Mouse (Mus musculus) CH12.LX (cell line): Measurements from ENCODE around the gene Lage3. TPM values are rescaled to one million over a fixed set of nuclear protein-coding genes. Genes with fewer than 3 reads are reported as not detected.

Source experiments
- DNase-seq: peaks from one replicate; pipeline ENCODE4 v3.0.0-alpha.2; 2013; ENCODE audit errors: extremely low read depth
- H3K27ac ChIP-seq: 2 replicates; pipeline ENCODE4 v1.5.1; 2012; ENCODE audit warnings: low read depth, mild to moderate bottlenecking, control low read depth, moderate library complexity; ENCODE audit not compliant: insufficient read depth
- H3K27me3 ChIP-seq: replicated peaks from 2 replicates; pipeline ENCODE3; 2012; ENCODE audit warnings: inconsistent platforms
- H3K36me3 ChIP-seq, 2 experiments: replicated peaks in 1 of 2; 2 replicates each; pipeline versions ENCODE3 to v1.6.1; 2012; ENCODE audit warnings: inconsistent platforms in 1 of 2, low read length in 1 of 2, mild to moderate bottlenecking in 1 of 2, mixed read lengths in 1 of 2, moderate library complexity in 1 of 2; ENCODE audit not compliant: control insufficient read depth in 1 of 2, insufficient read depth in 1 of 2
- H3K4me1 ChIP-seq, 2 experiments: 2 replicates each; pipeline ENCODE4 v1.6.1; 2012; ENCODE audit warnings: inconsistent platforms in 1 of 2, moderate library complexity in 1 of 2; ENCODE audit not compliant: insufficient read depth in 2 of 2, control insufficient read depth in 1 of 2
- H3K4me2 ChIP-seq: 2 replicates; pipeline ENCODE4 v1.6.1; 2012; ENCODE audit warnings: low read depth, mild to moderate bottlenecking, control low read depth; ENCODE audit not compliant: poor library complexity, insufficient read depth, severe bottlenecking
- H3K4me3 ChIP-seq, 3 experiments: fragments of 150-350 bp in 1 of 3; sonication (generic) in 1 of 3; replicated peaks in 1 of 3; 2 replicates each; pipeline versions ENCODE3 to v1.5.1; 2011 to 2012; ENCODE audit warnings: low read depth in 2 of 3, low read length in 2 of 3, mild to moderate bottlenecking in 2 of 3, moderate library complexity in 2 of 3, control low read depth in 1 of 3, improper control_type of control experiment in 1 of 3, inconsistent platforms in 1 of 3, mixed read lengths in 1 of 3; ENCODE audit not compliant: poor library complexity in 1 of 3
- H3K79me2 ChIP-seq: replicated peaks from 2 replicates; pipeline ENCODE4 v1.6.1; 2012; ENCODE audit warnings: mild to moderate bottlenecking, moderate library complexity; ENCODE audit not compliant: control insufficient read depth, poor library complexity, insufficient read depth, severe bottlenecking; ENCODE audit errors: extremely low read depth
- H3K9ac ChIP-seq: 2 replicates; pipeline ENCODE4 v1.6.1; 2012; ENCODE audit warnings: low read depth, mild to moderate bottlenecking, control low read depth, moderate library complexity; ENCODE audit not compliant: insufficient read depth
- H3K9me3 ChIP-seq: replicated peaks from 2 replicates; pipeline ENCODE3; 2012; ENCODE audit warnings: low read length, inconsistent platforms, mixed read lengths
- BHLHE40 ChIP-seq: IDR thresholded peaks from 2 replicates; pipeline ENCODE4 v1.6.1; 2011; ENCODE audit warnings: mild to moderate bottlenecking, low read depth, low read length, improper control_type of control experiment
- CHD2 ChIP-seq: IDR thresholded peaks from 2 replicates; pipeline ENCODE4 v1.6.1; 2011; ENCODE audit warnings: low read length, improper control_type of control experiment
- CTCF ChIP-seq, 2 experiments: IDR thresholded peaks in 1 of 2; conservative IDR thresholded peaks in 1 of 2; 2 replicates each; pipeline ENCODE4 v1.5.1; 2011 to 2012; ENCODE audit warnings: low read depth in 2 of 2, low read length in 2 of 2, improper control_type of control experiment in 1 of 2, inconsistent platforms in 1 of 2, mild to moderate bottlenecking in 1 of 2, moderate library complexity in 1 of 2
- ETS1 ChIP-seq: conservative IDR thresholded peaks from 2 replicates; pipeline ENCODE4 v1.6.1; 2012; ENCODE audit warnings: low read depth, mild to moderate bottlenecking, inconsistent platforms, low read length, improper control_type of control experiment, moderate library complexity
- HCFC1 ChIP-seq: IDR thresholded peaks from 2 replicates; pipeline ENCODE4 v1.6.1; 2012; ENCODE audit warnings: low read depth, mild to moderate bottlenecking, inconsistent platforms, low read length, improper control_type of control experiment
- KAT2A ChIP-seq: IDR thresholded peaks from 2 replicates; pipeline ENCODE4 v1.6.1; 2012; ENCODE audit warnings: low read length, improper control_type of control experiment, inconsistent platforms; ENCODE audit not compliant: insufficient replicate concordance
- MAX ChIP-seq: IDR thresholded peaks from 2 replicates; pipeline ENCODE4 v1.6.1; 2011; ENCODE audit warnings: low read length, improper control_type of control experiment
- MEF2A ChIP-seq: IDR thresholded peaks from 2 replicates; pipeline ENCODE4 v1.6.1; 2014; ENCODE audit warnings: low read depth, mild to moderate bottlenecking, inconsistent platforms, low read length, improper control_type of control experiment, borderline replicate concordance
- NELFE ChIP-seq: IDR thresholded peaks from 2 replicates; pipeline ENCODE4 v1.6.1; 2011; ENCODE audit warnings: low read depth, low read length, improper control_type of control experiment
- NRF1 ChIP-seq: IDR thresholded peaks from 2 replicates; pipeline ENCODE4 v1.6.1; 2014; ENCODE audit warnings: low read depth, mild to moderate bottlenecking, inconsistent platforms, low read length, improper control_type of control experiment, moderate library complexity
- POLR2A ChIP-seq: IDR thresholded peaks from 2 replicates; pipeline ENCODE4 v1.6.1; 2011; ENCODE audit warnings: low read depth, mild to moderate bottlenecking, improper control_type of control experiment, low read length
- POLR2AphosphoS2 ChIP-seq: IDR thresholded peaks from 2 replicates; pipeline ENCODE4 v1.6.1; 2011; ENCODE audit warnings: low read depth, low read length, improper control_type of control experiment
- SIN3A ChIP-seq: IDR thresholded peaks from 2 replicates; pipeline ENCODE4 v1.6.1; 2012; ENCODE audit warnings: low read length, improper control_type of control experiment, inconsistent platforms
- TBP ChIP-seq: conservative IDR thresholded peaks from 2 replicates; pipeline ENCODE4 v1.6.1; 2011; ENCODE audit warnings: low read depth, low read length, improper control_type of control experiment
- TCF12 ChIP-seq: IDR thresholded peaks from 2 replicates; pipeline ENCODE4 v1.6.1; 2014; ENCODE audit warnings: low read depth, mild to moderate bottlenecking, inconsistent platforms, low read length, improper control_type of control experiment
- USF1 ChIP-seq: IDR thresholded peaks from 2 replicates; pipeline ENCODE4 v1.6.1; 2014; ENCODE audit warnings: low read depth, mild to moderate bottlenecking, inconsistent platforms, low read length, improper control_type of control experiment
- USF2 ChIP-seq: conservative IDR thresholded peaks from 2 replicates; pipeline ENCODE4 v1.6.1; 2011; ENCODE audit warnings: low read depth, low read length, improper control_type of control experiment
- ZKSCAN1 ChIP-seq: IDR thresholded peaks from 2 replicates; pipeline ENCODE4 v1.6.1; 2012; ENCODE audit warnings: low read depth, inconsistent platforms, low read length, improper control_type of control experiment, borderline replicate concordance
- dilution Hi-C: fragments of 300-500 bp; cut with MboI; formaldehyde crosslinking; loops from 2 replicates; pipeline ENCODE4 v1.14.3; 2020; ENCODE audit warnings: low sequenced_read_pairs; ENCODE audit not compliant: extremely low pct_unique_long_range_greater_than_20kb, extremely low pct_ligation_motif_present
- in situ Hi-C: fragments of 300-500 bp; cut with MboI; formaldehyde crosslinking; loops from 3 replicates; pipeline ENCODE4 v1.14.3; 2019; ENCODE audit warnings: low sequenced_read_pairs, low pct_ligation_motif_present, low pct_unique_long_range_greater_than_20kb, mixed read lengths
- polyA plus RNA-seq: library from polyadenylated mRNA; unstranded; fragments of >175 nt; gene quantifications from 2 replicates; pipeline ENCODE4 v1.2.1, GENCODE M21; 2012; ENCODE audit warnings: low read depth; ENCODE audit not compliant: insufficient read length
- total RNA-seq, 2 experiments: library from RNA; depleted of rRNA; stranded (reverse); fragments of 300-350 nt in 1 of 2; fragments of >200 nt in 1 of 2; gene quantifications; 2 replicates each; pipeline ENCODE4 v1.2.3; 2012 to 2014

The Lage3 gene
- total and polyA plus RNA-seq, 3 experiments = 57.9 to 118 (median 67.4) TPM

- no peaks in the 10 kb centered on the region for H3K9me3 ChIP-seq
- peak; percentile 79 for DNase-seq
- H3K27me3 ChIP-seq = no peaks in the 10 kb centered on the region
- H3K27ac ChIP-seq = peak within 1 kb of the TSS; percentile 55
- H3K4me1 ChIP-seq = peaks cover 0 to 17% of the 10 kb centered on the region in 2 experiments; a peak in 1 of 4 replicates
- dilution Hi-C loops (no loop called here), in situ Hi-C loops (no loop called here)
- H3K36me3 ChIP-seq = peaks cover 37 to 64% of the 10 kb centered on the region in 2 experiments
- TF ChIP-seq TCF12 (0 out of 2 replicates have a peak, but pooled peaks have one; percentile 19), POLR2A (no peak; the same call in none of the 2 replicates), HCFC1 (no peak), ETS1 (peak; percentile 59), BHLHE40 (peak; percentile 94), SIN3A (0 out of 2 replicates have a peak, but pooled peaks have one; percentile 50), CHD2 (no peak), USF2 (peak; percentile 83), POLR2AphosphoS2 (peak; percentile 68; the same call in 1 of the 2 replicates), CTCF (conservative IDR thresholded peaks at IDR 0.05 in 1 of 2, IDR thresholded peaks at IDR 0.05 in 1 of 2; ENCODE audit: low read depth in 2 of 2, low read length in 2 of 2) (no peak), MAX (peak; percentile 85), USF1 (peak; percentile 89)
- H3K4me3 ChIP-seq = peak within 1 kb of the TSS; percentile 44 to 95 (median 60)
- no peaks in the 10 kb centered on the region; the same call in 1 of the 2 replicates for H3K79me2 ChIP-seq
- H3K9ac ChIP-seq = peak within 1 kb of the TSS; percentile 54
- H3K4me2 ChIP-seq = peak within 1 kb of the TSS; percentile 59; the same call in 1 of the 2 replicates
Measured at GRCm38 (mm10) chrX:74312540-74313464, 40.6 kb downstream of the Lage3 start, which contains the start of gene Fam50a. Fam50a (plus strand) TSS chrX:74313033.

GRCm38 (mm10) chrX:74304867-74305700 lies 48.3 kb downstream of the Lage3 start, which contains the start of gene Gdi1:
Gdi1 (plus strand) TSS chrX:74304998.
- peaks cover 71 to 81% of the 10 kb centered on the region in 2 experiments for H3K36me3 ChIP-seq
- H3K4me1 ChIP-seq = peaks cover 0 to 32% of the 10 kb centered on the region in 2 experiments; a peak in 1 of 4 replicates
- peak within 1 kb of the TSS; percentile 62 for H3K4me2 ChIP-seq
- peaks cover 20% of the 10 kb centered on the region for H3K79me2 ChIP-seq
- DNase-seq = peak; percentile 61
- dilution Hi-C loops (no loop called here), in situ Hi-C loops (no loop called here)
- peak within 1 kb of the TSS; percentile 62 for H3K27ac ChIP-seq
- H3K9me3 ChIP-seq = no peaks in the 10 kb centered on the region
- H3K4me3 ChIP-seq = peak within 1 kb of the TSS; percentile 65 to 85 (median 69)
- 0 out of 2 replicates have a peak, but pooled peaks have one; percentile 18 for TF ChIP-seq MEF2A
- peak; percentile 72; the same call in 1 of the 2 replicates for TF ChIP-seq NELFE
- TF ChIP-seq POLR2AphosphoS2 = peak; percentile 78; the same call in 1 of the 2 replicates
- TF ChIP-seq NRF1 = peak; percentile 61
- TF ChIP-seq ZKSCAN1 = no peak
- peak; percentile 66; the same call in 1 of the 2 replicates for TF ChIP-seq SIN3A
- no peak for TF ChIP-seq ETS1
- no peak; the same call in 1 of the 2 replicates for TF ChIP-seq HCFC1
- TF ChIP-seq KAT2A = peak; percentile 87; the same call in 1 of the 2 replicates
- TF ChIP-seq TCF12 = peak; percentile 85
- peak; percentile 65; the same call in 1 of the 2 replicates for TF ChIP-seq TBP
- peak; percentile 84 for TF ChIP-seq POLR2A
- TF ChIP-seq CHD2 = 0 out of 2 replicates have a peak, but pooled peaks have one; percentile 39
- peak within 1 kb of the TSS; percentile 75 for H3K9ac ChIP-seq
- H3K27me3 ChIP-seq = no peaks in the 10 kb centered on the region
